Mouse (Mus musculus): Measurements from ENCODE around the gene Myo5c.

Myo5c gene

GRCm38 (mm10) chr9:75319365-75319764 is 87.5 kb downstream of the Myo5c start:
- DNase-seq (ENCODE audit: low spot score in 2 of 2), result no peak

GRCm38 (mm10) chr9:75322099-75322885 is 90.5 kb downstream of the Myo5c start:
- DNase-seq (ENCODE audit: low spot score in 2 of 2), result no peak

GRCm38 (mm10) chr9:75328047-75328446 is 96.2 kb downstream of the Myo5c start:
- no peak for DNase-seq (ENCODE audit: low spot score in 2 of 2)

GRCm38 (mm10) chr9:75330821-75331220 is 99.0 kb downstream of the Myo5c start:
- DNase-seq (ENCODE audit: low spot score in 2 of 2), result no peak

- DNase-seq (ENCODE audit: low spot score in 2 of 2), result no peak
These were observed 102.6 kb downstream of the Myo5c start for GRCm38 (mm10) chr9:75334440-75334839.

- peak; percentile 76 to 87 for DNase-seq (ENCODE audit: low spot score in 2 of 2)
These were observed 106.2 kb downstream of the Myo5c start for GRCm38 (mm10) chr9:75338016-75338415.

- DNase-seq (ENCODE audit: low spot score in 2 of 2), result no peak
These were observed 110.6 kb downstream of the Myo5c start for GRCm38 (mm10) chr9:75342433-75342832.

GRCm38 (mm10) chr9:75347458-75347857 is 115.6 kb downstream of the Myo5c start, which contains the start of gene Bcl2l10:
Gene Bcl2l10, plus strand, starts transcription at chr9:75347758.
- DNase-seq (ENCODE audit: low spot score in 2 of 2), result no peak

GRCm38 (mm10) chr9:75348066-75348465 is 116.2 kb downstream of the Myo5c start:
- DNase-seq (ENCODE audit: low spot score in 2 of 2), result no peak

GRCm38 (mm10) chr9:75348641-75349040 is 116.8 kb downstream of the Myo5c start:
- DNase-seq (ENCODE audit: low spot score in 2 of 2), result no peak

- peak in 1 of 2 experiments; percentile 43 for DNase-seq (ENCODE audit: low spot score in 2 of 2)
These were observed 121.3 kb downstream of the Myo5c start for GRCm38 (mm10) chr9:75353094-75353493.
